Mouse (Mus musculus) macrophage (primary cell): ENCODE data around the gene Abcc4. TPM values are rescaled to one million over a fixed set of nuclear protein-coding genes. Genes with fewer than 3 reads are reported as not detected.

Source experiments
- H3K27ac ChIP-seq: fragments of 350-480 bp; formaldehyde crosslinking; 2 replicates; pipeline ENCODE4 v1.9.0; 2021
- H3K36me3 ChIP-seq: fragments of 350-480 bp; formaldehyde crosslinking; 2 replicates; pipeline ENCODE4 v1.9.0; 2021; ENCODE audit errors: inconsistent target
- H3K4me3 ChIP-seq: fragments of 350-480 bp; formaldehyde crosslinking; 2 replicates; pipeline ENCODE4 v1.9.0; 2021; ENCODE audit errors: inconsistent target
- H3K79me2 ChIP-seq: fragments of 350-480 bp; formaldehyde crosslinking; 2 replicates; pipeline ENCODE4 v1.9.0; 2021; ENCODE audit errors: inconsistent target
- WGBS: methylation state at CpG from one replicate; pipeline ENCODE4 v1.1.7; 2026; ENCODE audit warnings: inconsistent platforms; ENCODE audit not compliant: missing documents; 5-methylcytosine and 5-hydroxymethylcytosine counted together
- polyA plus RNA-seq: library from polyadenylated mRNA; stranded (reverse); fragments of 250-400 nt; gene quantifications from 3 replicates; pipeline ENCODE4 v1.2.4, GENCODE M21; 2018; ENCODE audit warnings: inconsistent platforms

Gene Abcc4
- polyA plus RNA-seq, 1 experiment from 2014 or later, result 9.2 TPM

GRCm38 (mm10) chr14:118433848-118434247 lies 272.2 kb downstream of the Abcc4 start:
- no peaks in the 10 kb centered on the region for H3K79me2 ChIP-seq
- WGBS, result 79% methylated on average over 5 of the region's 6 CpGs
- no peak overlapping the region for H3K4me3 ChIP-seq
- H3K36me3 ChIP-seq, result no peaks in the 10 kb centered on the region
- H3K27ac ChIP-seq, result no peak overlapping the region

Other genes with a start within 250 kb of the Abcc4 start
- gene Cldn10, start 81.7 kb upstream of the Abcc4 start, polyA plus RNA-seq, result not detected in 3 replicates
- gene Dzip1, start 219.2 kb upstream of the Abcc4 start, polyA plus RNA-seq, result 0.09 to 0.10 TPM in 2 of 3 replicates, not detected in the other
- 40.1 to 53.3 TPM (median 47.7 TPM) in 3 replicates for gene Dnajc3, start 231.8 kb upstream of the Abcc4 start, polyA plus RNA-seq